Mouse (Mus musculus) liver, embryonic 18 days (tissue): ENCODE measurements around the gene Reps1. TPM values are rescaled to one million over a fixed set of nuclear protein-coding genes. Genes with fewer than 3 reads are reported as not detected.

ENCODE experiments used
- polyA plus RNA-seq: library from polyadenylated mRNA; depleted of rRNA; stranded (reverse); fragments of >200 nt; gene quantifications from 2 replicates; pipeline ENCODE4 v1.2.3, GENCODE M21; 2012; rRNA removed

The Reps1 gene
- 11.6 and 11.9 TPM in 2 replicates for polyA plus RNA-seq

DNA sequence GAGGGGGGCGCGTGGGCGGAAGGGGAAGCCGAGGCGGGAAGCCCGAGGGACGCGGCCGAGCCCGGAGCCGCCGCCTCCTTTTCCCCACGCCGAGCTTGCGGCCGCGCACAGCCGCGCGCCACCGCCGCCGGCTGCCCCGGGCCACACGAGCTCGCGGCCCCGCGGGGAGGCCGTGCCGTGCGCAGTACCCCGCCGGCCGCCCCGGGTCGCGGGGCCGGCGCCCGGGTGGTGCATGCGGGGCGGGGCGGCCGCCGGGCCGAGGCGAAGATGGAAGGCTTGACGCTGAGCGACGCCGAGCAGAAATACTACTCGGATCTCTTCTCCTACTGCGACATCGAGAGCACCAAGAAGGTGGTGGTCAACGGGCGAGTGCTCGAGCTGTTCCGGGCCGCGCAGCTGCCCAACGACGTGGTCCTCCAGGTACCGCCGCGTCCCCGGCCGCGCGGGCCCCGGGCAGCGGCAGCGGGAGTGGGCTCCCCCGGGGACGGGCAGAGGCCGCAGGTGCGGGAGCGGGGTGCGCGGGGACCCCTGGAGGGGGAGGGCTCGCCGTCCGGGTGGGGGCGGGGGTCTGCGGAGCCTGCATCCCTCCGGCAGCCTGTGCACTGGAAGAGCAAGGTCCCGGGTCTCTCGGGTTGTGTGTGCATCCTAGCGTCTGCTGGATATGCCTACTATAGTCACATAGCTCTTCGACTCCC is at the start of gene Reps1:
Gene Reps1 (plus strand): TSS at position 166 of the 695 bp plus-strand sequence.

DNA sequence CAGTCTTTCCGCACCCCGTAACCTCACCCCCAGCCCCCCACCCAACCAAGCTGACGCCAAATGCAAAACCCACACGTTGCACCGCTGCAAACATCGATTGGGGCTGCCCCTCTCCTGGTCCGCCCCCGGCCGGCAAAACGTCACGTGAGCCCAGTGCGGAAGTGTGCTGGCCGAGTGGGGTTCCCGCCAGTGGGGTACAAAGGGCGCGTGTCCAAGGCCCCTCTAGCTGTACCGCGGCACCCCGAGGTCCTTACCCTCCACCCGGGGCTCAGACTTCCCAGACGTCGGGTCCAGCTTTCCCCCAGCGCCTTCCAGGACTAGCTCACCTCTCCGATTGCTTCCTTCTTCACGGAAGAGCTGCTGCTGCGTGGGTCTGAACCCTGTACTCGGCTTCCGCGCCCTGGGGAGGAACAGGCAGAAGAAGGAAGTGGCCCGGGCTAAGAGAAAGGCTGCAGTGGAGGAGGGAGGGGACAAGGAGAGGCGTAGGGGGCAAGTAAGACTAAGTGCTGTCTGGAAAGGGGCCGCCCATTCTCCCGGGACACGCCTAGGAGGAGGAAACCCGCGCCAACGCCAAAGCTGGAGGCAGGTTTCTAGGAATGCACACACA is 32.8 kb upstream of the Reps1 start, which contains the start of gene Abracl:
Gene Abracl (minus strand): TSS at position 548 of the 607 bp plus-strand sequence.

Other genes starting within 250 kb of the Reps1 start
- 6.0 and 6.9 TPM in 2 replicates for gene Heca, start 107.8 kb upstream of the Reps1 start, polyA plus RNA-seq
- gene Abracl, start 32.6 kb upstream of the Reps1 start, polyA plus RNA-seq: 28.4 and 33.8 TPM in 2 replicates
- gene Ect2l, start 155.0 kb downstream of the Reps1 start, polyA plus RNA-seq: 0.06 and 0.08 TPM in 2 replicates
- gene Ccdc28a, start 179.1 kb downstream of the Reps1 start, polyA plus RNA-seq: 14.8 and 16.3 TPM in 2 replicates